ENCODE assay signal across 11 mouse cellular contexts in the genomic region with DNA sequence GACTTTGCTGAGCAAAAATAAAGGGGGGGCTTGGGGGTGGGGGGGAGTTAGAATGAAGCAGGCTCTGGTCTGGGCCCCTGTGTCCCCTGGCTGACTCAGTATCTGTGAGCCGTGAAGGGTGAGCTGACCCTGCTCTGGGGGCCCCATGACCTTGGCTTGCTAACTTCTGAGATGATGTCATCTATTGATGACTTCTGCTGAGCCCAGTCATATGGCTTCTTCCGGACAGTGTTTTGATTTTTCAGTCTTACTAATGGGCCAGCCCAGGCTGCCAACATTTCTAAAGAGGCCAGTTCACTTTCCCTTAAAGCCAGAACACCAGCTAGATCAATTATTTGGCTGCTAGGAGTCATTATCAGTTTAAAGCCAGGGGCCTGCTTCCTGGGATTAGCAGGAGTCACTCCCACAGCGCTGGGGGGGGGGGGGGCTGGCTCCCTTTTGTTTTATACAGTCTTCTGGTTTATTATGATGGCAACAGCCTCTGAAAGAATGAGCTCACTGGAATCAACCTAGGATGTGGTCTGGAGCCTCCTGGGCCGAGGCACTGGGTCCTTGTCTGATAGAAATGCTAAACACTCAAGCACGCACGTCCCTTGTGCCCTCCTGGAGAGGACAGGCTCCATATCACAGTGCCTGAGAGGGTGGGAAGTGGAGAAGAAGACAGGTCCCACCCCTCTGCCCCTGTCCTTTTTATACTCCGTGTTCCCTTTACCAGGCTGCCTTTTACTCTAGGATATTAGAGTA. TPM values are rescaled to one million over a fixed set of nuclear protein-coding genes. Genes with fewer than 3 reads are reported as not detected.
DNase-seq lines count a peak whose midpoint lies in the region; ATAC-seq and TF ChIP-seq lines count a peak whose summit lies in the region.
"Had no signal": no experiment of that assay in that cellular context is flagged by ENCODE, and none has a peak within 500 bp of the region (broad histone marks: within the 10 kb centered on the region; RNA-seq: fewer than 3 reads in every experiment).

No protein-coding gene starts in this region.

- H3K4me2 ChIP-seq in kidney, embryonic 15.5 days: no peak overlapping the region
- H3K4me2 ChIP-seq in liver, embryonic 14.5 days (ENCODE audit: low read depth): peak overlapping the region; percentile 84
- H3K4me2 ChIP-seq: forebrain, embryonic 13.5 days had no signal

- no peak overlapping the region for H3K9ac ChIP-seq in kidney, embryonic 15.5 days
- H3K9ac ChIP-seq in liver, embryonic 14.5 days (replicated peaks): peak overlapping the region; percentile 93
- H3K9ac ChIP-seq: forebrain, embryonic 13.5 days had no signal

- H3K36me3 ChIP-seq in kidney, embryonic 15.5 days: no peaks in the 10 kb centered on the region
- H3K36me3 ChIP-seq in liver, embryonic 14.5 days (replicated peaks; ENCODE audit: control insufficient read depth, insufficient read depth, low read depth): peaks cover 39% of the 10 kb centered on the region

- H3K9me3 ChIP-seq in kidney, embryonic 15.5 days (replicated peaks): no peaks in the 10 kb centered on the region
- no peaks in the 10 kb centered on the region for H3K9me3 ChIP-seq in liver, embryonic 14.5 days (ENCODE audit: control insufficient read depth, low read length)
- H3K9me3 ChIP-seq: forebrain, embryonic 13.5 days had no signal

- TF ChIP-seq EP300 in liver, embryonic 14.5 days (IDR thresholded peaks at IDR 0.05; ENCODE audit: low read depth): no peak; the same call in 1 of the 2 replicates

- no peak overlapping the region for H3K4me3 ChIP-seq in kidney, embryonic 15.5 days (replicated peaks)
- H3K4me3 ChIP-seq in liver, embryonic 14.5 days (ENCODE audit: insufficient read depth in 1 of 2, low read depth in 2 of 2, low read length in 2 of 2): peak overlapping the region; percentile 71 to 94
- H3K4me3 ChIP-seq: forebrain, embryonic 13.5 days had no signal

- H3K4me1 ChIP-seq in kidney, embryonic 15.5 days: peaks cover 35% of the 10 kb centered on the region
- peaks cover 20 to 33% of the 10 kb centered on the region in 2 experiments for H3K4me1 ChIP-seq in liver, embryonic 14.5 days (replicated peaks; ENCODE audit: control insufficient read depth in 2 of 2, insufficient read depth in 2 of 2, low read length in 1 of 2)

- 0 out of 2 replicates have a peak overlapping the region, but pooled peaks have one; percentile 11 for H3K27ac ChIP-seq in kidney, embryonic 15.5 days
- H3K27ac ChIP-seq in liver, embryonic 14.5 days: peak overlapping the region; percentile 97
- H3K27ac ChIP-seq: forebrain, embryonic 13.5 days had no signal

- intact Hi-C loops in left cerebral cortex, postnatal 10 days (cut with DNase I): no loop called here

- H3K27me3 ChIP-seq in kidney, embryonic 15.5 days: peaks cover 41% of the 10 kb centered on the region
- peaks cover 7% of the 10 kb centered on the region for H3K27me3 ChIP-seq in liver, embryonic 14.5 days (ENCODE audit: control insufficient read depth, insufficient read depth, low read length)

- peak; percentile 46 for DNase-seq in cerebellum, adult 11-12 months
- no peak for DNase-seq in cerebellum, adult 18-20 months
- DNase-seq in kidney, postnatal 36 days: no peak
- peak; percentile 37 for DNase-seq in adrenal gland, postnatal 25 days
- DNase-seq in liver, embryonic 14.5 days (ENCODE audit: low read depth in 3 of 3, low spot score in 3 of 3): peak; percentile 42 to 59 (median 44)
- DNase-seq in left cerebral cortex, postnatal 10 days (ENCODE audit: extremely low spot score in 1 of 2, low spot score in 2 of 2): no peak
- DNase-seq: midbrain, embryonic 14.5 days had no signal

- TF ChIP-seq CTCF in liver, embryonic 14.5 days (IDR thresholded peaks at IDR 0.05; ENCODE audit: low read depth): no peak

- 34% methylated on average over 7 of the region's 7 CpGs for WGBS in kidney, embryonic 15.5 days
- WGBS in liver, embryonic 14.5 days (ENCODE audit: insufficient replicate concordance): 8% methylated on average over 7 of the region's 7 CpGs

- ATAC-seq in kidney, embryonic 15.5 days (replicated peaks; ENCODE audit: low FRiP score): peak; percentile 52; the same call in 1 of the 2 replicates
- peak; percentile 44 for ATAC-seq in liver, embryonic 14.5 days (ENCODE audit: insufficient read depth)
- no peak for ATAC-seq in cerebellum, adult (ENCODE audit: insufficient number of reproducible peaks, low FRiP score, low TSS enrichment)
- ATAC-seq: forebrain, embryonic 13.5 days; hindbrain, embryonic 16.5 days had no signal

RNA-seq across cellular contexts. Expression of a gene that starts 3.2 kb away (rescaled TPM):
- polyA plus RNA-seq in kidney, embryonic 15.5 days (2015; fragmentation: Nextera tagmentation; extraction: Ambion mirVana): 8.2 TPM in 2 replicates
- 2.1 and 5.2 TPM in 2 replicates for total RNA-seq in adrenal gland, postnatal 25 days (2021)
- polyA plus RNA-seq in liver, embryonic 14.5 days (2012; rRNA removed): 20.8 and 32.2 TPM in 2 replicates
- polyA plus RNA-seq in liver, embryonic 14.5 days (2014; fragmentation: Nextera tagmentation; extraction: Ambion mirVana): 41.7 and 44.8 TPM in 2 replicates
- total RNA-seq in left cerebral cortex, postnatal 10 days (2021): 10 to 100 TPM; 10.5 to 11.3 TPM

Comparison
In these comparisons a context has a peak if more than half of its experiments do, and no peak if none do; other contexts are left out.
1. DNase-seq: peak in cerebellum, adult 11-12 months (single experiment), adrenal gland, postnatal 25 days (single experiment) and liver, embryonic 14.5 days (3 of 3); none in cerebellum, adult 18-20 months (0 of 2), kidney, postnatal 36 days (0 of 2) and left cerebral cortex, postnatal 10 days (0 of 2).